Mouse (Mus musculus) liver, embryonic 14.5 days (tissue): Measurements from ENCODE around the gene Ssr2. TPM values are rescaled to one million over a fixed set of nuclear protein-coding genes. Genes with fewer than 3 reads are reported as not detected.

Experiments
- ATAC-seq: fragments of 200-750 bp; cut with Nextera tagmentation; 2 replicates; pipeline ENCODE4 v1.8.0; 2017; ENCODE audit warnings: moderate number of reproducible peaks, mild to moderate bottlenecking, moderate library complexity; ENCODE audit not compliant: insufficient read depth
- DNase-seq, 3 experiments: peaks; one replicate each; pipeline ENCODE4 v3.0.0-alpha.2; 2012 to 2013; ENCODE audit warnings: low read depth in 3 of 3, low spot score in 3 of 3
- H3K27ac ChIP-seq: fragments of 300-500 bp; sonication (generic); 2 replicates; pipeline ENCODE4 v1.5.1; 2014; ENCODE audit warnings: moderate library complexity, mild to moderate bottlenecking, control low read depth, inconsistent platforms
- H3K27me3 ChIP-seq: fragments of 300-500 bp; sonication (generic); 2 replicates; pipeline ENCODE4 v1.6.1; 2014; ENCODE audit warnings: mild to moderate bottlenecking, low read length, moderate library complexity; ENCODE audit not compliant: control insufficient read depth, insufficient read depth
- H3K36me3 ChIP-seq: fragments of 300-500 bp; sonication (generic); replicated peaks from 2 replicates; pipeline ENCODE4 v1.6.1; 2014; ENCODE audit warnings: low read depth; ENCODE audit not compliant: control insufficient read depth, insufficient read depth
- H3K4me1 ChIP-seq, 2 experiments: fragments of 200-500 bp in 1 of 2; fragments of 300-500 bp in 1 of 2; sonication (generic) in 1 of 2; replicated peaks; 2 replicates each; pipeline ENCODE4 v1.6.1; 2012 to 2014; ENCODE audit warnings: antibody characterized with exemption in 1 of 2, inconsistent platforms in 1 of 2, low read length in 1 of 2; ENCODE audit not compliant: control insufficient read depth in 2 of 2, insufficient read depth in 2 of 2
- H3K4me2 ChIP-seq: fragments of 300-500 bp; sonication (generic); 2 replicates; pipeline ENCODE4 v1.6.1; 2014; ENCODE audit warnings: low read depth, mild to moderate bottlenecking, control low read depth, moderate library complexity
- H3K4me3 ChIP-seq, 2 experiments: fragments of 200-500 bp in 1 of 2; fragments of 300-500 bp in 1 of 2; sonication (generic) in 1 of 2; 2 replicates each; pipeline ENCODE4 v1.5.1; 2012 to 2014; ENCODE audit warnings: low read depth in 2 of 2, low read length in 2 of 2, mild to moderate bottlenecking in 2 of 2, control low read depth in 1 of 2, inconsistent platforms in 1 of 2, moderate library complexity in 1 of 2; ENCODE audit not compliant: insufficient read depth in 1 of 2
- H3K9ac ChIP-seq: fragments of 300-500 bp; sonication (generic); replicated peaks from 2 replicates; pipeline ENCODE4 v1.6.1; 2014; ENCODE audit warnings: mild to moderate bottlenecking, control low read depth, moderate library complexity
- H3K9me3 ChIP-seq: fragments of 300-500 bp; sonication (generic); 2 replicates; pipeline ENCODE4 v1.6.1; 2016; ENCODE audit warnings: low read length, mixed read lengths; ENCODE audit not compliant: control insufficient read depth
- CTCF ChIP-seq: IDR thresholded peaks from 2 replicates; pipeline ENCODE4 v1.5.1; 2016; ENCODE audit warnings: antibody characterized with exemption, low read depth, control low read depth
- EP300 ChIP-seq: IDR thresholded peaks from 2 replicates; pipeline ENCODE4 v1.6.1; 2016; ENCODE audit warnings: antibody characterized with exemption, low read depth
- WGBS: fragments of 180-500 bp; shearing (Covaris S2); extraction: QIAGEN DNeasy Blood & Tissue Kit; methylation state at CpG from one replicate; pipeline ENCODE4 v1.1.7; 2014; ENCODE audit not compliant: insufficient replicate concordance; 5-methylcytosine and 5-hydroxymethylcytosine counted together
- polyA plus RNA-seq, 2 experiments: library from polyadenylated mRNA; depleted of rRNA in 1 of 2; stranded (reverse) in 1 of 2; unstranded in 1 of 2; fragments of >200 nt; fragmentation: Nextera tagmentation in 1 of 2; extraction: Ambion mirVana in 1 of 2; gene quantifications; 2 replicates each; pipeline versions ENCODE4 v1.2.1 to v1.2.3; 2012 to 2014

Gene Ssr2
- polyA plus RNA-seq, 2 experiments: 165 to 173 TPM

DNA sequence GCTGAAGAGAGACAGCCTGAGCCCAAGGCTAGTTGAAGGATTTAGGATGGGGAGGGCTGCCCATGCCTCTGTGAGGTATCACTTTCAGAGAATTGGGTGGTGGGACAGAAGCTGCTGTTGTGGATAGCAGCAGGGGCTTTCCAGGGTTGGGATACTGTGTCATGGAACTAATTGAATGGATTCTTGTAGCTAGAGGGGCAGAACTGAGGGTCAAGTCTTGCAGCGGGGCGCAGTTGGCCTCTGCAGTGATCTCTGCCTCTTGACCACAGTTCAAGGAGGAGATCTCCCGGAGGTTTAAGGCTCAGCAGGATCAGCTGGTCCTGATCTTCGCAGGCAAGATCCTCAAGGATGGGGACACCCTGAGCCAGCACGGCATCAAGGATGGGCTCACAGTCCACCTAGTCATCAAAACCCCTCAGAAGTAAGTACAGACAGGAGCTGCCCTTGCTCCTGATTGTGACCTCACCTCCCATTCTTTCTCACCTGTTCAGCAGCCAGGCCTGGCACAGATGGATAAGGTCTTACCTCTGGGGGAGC, 20.5 kb upstream of the Ssr2 start:
- Histone ChIP-seq H3K9me3 (no peaks in the 10 kb centered on the region), H3K4me3 (no peak overlapping the region), H3K4me2 (peak overlapping the region; percentile 96), H3K9ac (no peak overlapping the region), H3K4me1 (peaks cover 9 to 15% of the 10 kb centered on the region in 2 experiments), H3K36me3 (peaks cover 14% of the 10 kb centered on the region), H3K27me3 (no peaks in the 10 kb centered on the region), H3K27ac (no peak overlapping the region)
- TF ChIP-seq CTCF (no peak), EP300 (no peak)
- ATAC-seq: no peak
- 88% methylated on average over 5 of the region's 5 CpGs for WGBS
- DNase-seq: no peak

DNA sequence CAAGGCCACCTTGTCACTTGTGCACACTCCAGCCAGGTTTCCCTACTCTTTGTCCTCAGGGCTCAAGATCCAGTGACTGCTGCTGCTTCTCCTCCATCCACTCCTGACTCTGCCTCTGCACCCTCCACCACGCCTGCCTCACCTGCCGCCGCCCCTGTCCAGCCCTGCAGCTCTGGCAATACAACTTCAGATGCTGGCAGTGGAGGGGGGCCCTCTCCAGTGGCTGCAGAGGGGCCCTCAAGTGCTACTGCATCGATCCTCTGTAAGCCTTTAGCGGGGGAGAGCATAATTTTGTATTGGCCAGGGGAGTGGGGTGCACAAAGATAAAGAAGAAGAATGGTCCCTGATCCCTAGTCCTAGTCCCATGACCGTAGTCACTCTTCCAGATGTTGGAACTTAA, 19.9 kb upstream of the Ssr2 start:
- H3K9ac ChIP-seq: no peak overlapping the region
- no peak overlapping the region for H3K4me3 ChIP-seq
- no peak overlapping the region for H3K27ac ChIP-seq
- WGBS: 89% methylated on average over 6 of the region's 6 CpGs
- no peaks in the 10 kb centered on the region for H3K9me3 ChIP-seq
- peaks cover 9 to 15% of the 10 kb centered on the region in 2 experiments for H3K4me1 ChIP-seq
- no peaks in the 10 kb centered on the region for H3K27me3 ChIP-seq
- H3K4me2 ChIP-seq: no peak overlapping the region
- ATAC-seq (no peak), DNase-seq (no peak)
- H3K36me3 ChIP-seq: peaks cover 19% of the 10 kb centered on the region
- no peak for TF ChIP-seq CTCF
- no peak for TF ChIP-seq EP300

DNA sequence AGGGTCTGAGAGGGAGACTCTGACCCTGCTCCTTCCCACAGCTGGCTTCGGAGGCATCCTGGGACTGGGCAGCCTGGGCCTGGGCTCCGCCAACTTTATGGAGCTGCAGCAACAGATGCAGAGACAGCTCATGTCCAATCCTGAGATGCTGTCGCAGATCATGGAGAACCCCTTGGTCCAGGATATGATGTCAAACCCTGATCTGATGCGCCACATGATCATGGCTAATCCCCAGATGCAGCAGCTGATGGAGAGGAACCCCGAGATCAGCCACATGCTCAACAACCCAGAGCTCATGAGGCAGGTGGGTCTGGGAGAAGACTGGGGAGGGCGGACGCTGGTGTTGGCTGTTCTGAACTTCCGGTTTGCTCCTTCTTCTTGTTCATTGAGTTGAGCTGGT, 19.1 kb upstream of the Ssr2 start:
- Histone ChIP-seq H3K27ac (no peak overlapping the region), H3K4me1 (peaks cover 7 to 12% of the 10 kb centered on the region in 2 experiments), H3K9me3 (no peaks in the 10 kb centered on the region), H3K36me3 (peaks cover 28% of the 10 kb centered on the region), H3K4me3 (no peak overlapping the region), H3K27me3 (no peaks in the 10 kb centered on the region), H3K4me2 (no peak overlapping the region), H3K9ac (no peak overlapping the region)
- ATAC-seq (no peak), DNase-seq (no peak)
- WGBS: 76% methylated on average over 8 of the region's 8 CpGs
- TF ChIP-seq CTCF: no peak

DNA sequence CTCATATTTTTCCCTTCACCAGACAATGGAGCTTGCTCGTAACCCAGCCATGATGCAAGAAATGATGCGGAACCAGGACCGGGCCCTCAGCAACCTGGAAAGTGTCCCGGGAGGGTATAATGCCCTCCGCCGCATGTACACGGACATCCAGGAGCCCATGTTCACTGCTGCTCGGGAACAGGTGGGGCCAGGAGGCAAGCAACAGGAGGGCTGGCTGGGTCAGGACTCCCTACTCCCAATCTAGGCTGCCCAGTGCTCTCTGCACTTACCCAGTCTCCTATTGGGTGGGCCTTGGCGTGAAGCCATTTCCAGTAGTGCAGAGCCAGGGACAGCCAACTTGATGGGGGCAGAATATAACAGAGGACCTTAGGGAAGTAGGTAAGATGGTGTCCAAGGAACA, 16.1 kb upstream of the Ssr2 start:
- Histone ChIP-seq H3K9ac (no peak overlapping the region), H3K4me1 (peaks cover 0 to 7% of the 10 kb centered on the region in 2 experiments; a peak in 1 of 4 replicates), H3K36me3 (peaks cover 48% of the 10 kb centered on the region), H3K4me3 (no peak overlapping the region), H3K27ac (no peak overlapping the region), H3K27me3 (no peaks in the 10 kb centered on the region), H3K9me3 (no peaks in the 10 kb centered on the region), H3K4me2 (no peak overlapping the region)
- WGBS: 87% methylated on average over 9 of the region's 9 CpGs
- no peak for ATAC-seq
- TF ChIP-seq CTCF (no peak), EP300 (no peak)
- DNase-seq: no peak

DNA sequence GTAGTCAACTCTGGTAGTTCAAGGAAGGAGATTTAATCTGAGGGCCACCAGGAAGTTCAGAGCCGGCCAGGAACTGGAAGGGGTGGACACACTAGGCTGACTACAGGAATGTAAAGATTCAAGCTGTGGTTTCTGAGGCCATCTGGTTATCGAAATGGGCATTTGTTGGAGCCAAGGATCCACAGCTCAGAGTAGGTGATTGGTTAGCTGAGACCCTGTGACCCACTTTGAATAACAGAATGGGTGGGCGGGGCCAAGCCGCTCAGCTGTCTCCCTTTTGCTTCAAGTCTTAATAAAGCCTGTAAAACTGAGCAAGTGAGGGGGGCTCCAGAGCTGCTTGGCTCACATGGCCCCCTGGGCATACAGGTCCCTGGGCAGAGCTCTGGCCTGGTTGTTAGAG, 13.7 kb upstream of the Ssr2 start:
- Histone ChIP-seq H3K27me3 (no peaks in the 10 kb centered on the region), H3K4me3 (no peak overlapping the region), H3K27ac (no peak overlapping the region), H3K4me1 (no peaks in the 10 kb centered on the region; a peak in 1 of 4 replicates), H3K36me3 (peaks cover 52% of the 10 kb centered on the region), H3K9ac (no peak overlapping the region), H3K9me3 (no peaks in the 10 kb centered on the region), H3K4me2 (no peak overlapping the region)
- TF ChIP-seq EP300 (no peak), CTCF (no peak)
- WGBS: 68% methylated on average over 4 of the region's 4 CpGs
- ATAC-seq (no peak), DNase-seq (no peak)
